Mouse (Mus musculus): ENCODE data around the gene Actn1. TPM values are rescaled to one million over a fixed set of nuclear protein-coding genes. Genes with fewer than 3 reads are reported as not detected.

The Actn1 gene
- total RNA-seq, 2 experiments from 2014 or later = 7.3 to 9.0 TPM

DNA sequence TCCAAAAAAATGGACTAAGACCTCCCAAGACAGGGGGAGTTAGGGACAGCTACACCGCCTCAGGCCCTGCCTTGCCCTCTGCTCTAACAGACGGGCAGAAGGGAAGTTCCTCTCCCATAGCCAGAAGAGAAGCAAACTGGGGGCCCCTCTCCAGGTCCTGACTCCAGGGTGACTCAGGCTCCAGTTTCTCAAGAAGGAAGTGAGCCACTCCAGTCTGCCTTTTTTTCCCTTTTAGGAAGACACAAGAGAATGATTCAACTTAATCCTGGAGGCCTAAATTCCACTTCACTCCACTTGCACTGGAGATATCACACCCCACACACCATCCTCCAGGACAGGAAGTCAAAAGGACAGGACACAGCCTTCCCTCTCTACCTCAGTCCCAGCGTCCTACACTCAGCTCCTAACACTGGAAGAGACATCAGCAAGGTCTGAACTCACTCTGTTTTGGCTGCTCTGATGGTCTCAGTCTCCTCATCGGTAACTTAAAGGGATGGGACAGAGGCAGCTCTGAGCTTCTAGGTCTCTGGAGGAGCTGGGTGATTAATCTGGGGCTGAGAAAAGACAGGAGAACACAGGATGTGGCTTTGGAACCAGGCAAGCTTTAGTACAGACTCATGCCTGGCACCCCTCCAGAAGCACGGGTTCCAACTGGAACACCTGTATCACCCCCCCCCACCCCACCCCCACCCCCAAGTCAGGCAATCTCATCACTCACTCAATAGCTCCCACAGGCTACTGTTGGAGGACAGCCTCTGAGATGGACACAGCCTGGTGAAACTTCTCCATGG is 31.0 kb downstream of the Actn1 start:
- no peak for DNase-seq
- intact Hi-C loops (cut with DNase I) = no loop called here

DNA sequence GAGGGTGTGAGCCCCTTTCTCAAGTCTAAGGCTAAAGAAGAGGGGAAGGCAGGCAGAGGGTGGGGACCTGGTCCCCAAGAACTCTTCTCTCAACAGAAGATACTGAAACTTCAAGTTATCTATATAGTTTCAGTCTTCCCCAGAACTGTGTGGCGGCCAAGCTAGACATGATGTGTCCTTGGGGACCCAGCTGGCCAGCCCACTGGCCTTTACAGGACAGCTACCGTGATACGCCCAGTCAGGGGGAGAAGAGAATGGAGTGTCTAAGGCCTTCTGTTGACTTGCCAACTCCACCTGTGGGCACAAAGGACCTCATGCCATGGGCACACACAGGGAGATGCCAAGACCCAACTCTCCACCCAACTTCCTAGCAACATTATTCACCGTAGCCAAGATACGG is 31.8 kb downstream of the Actn1 start:
- intact Hi-C loops (cut with DNase I) = no loop called here
- DNase-seq = no peak

GRCm38 (mm10) chr12:80227835-80228234 is 32.3 kb downstream of the Actn1 start:
- intact Hi-C loops (cut with DNase I) = no loop called here
- no peak for DNase-seq

DNA sequence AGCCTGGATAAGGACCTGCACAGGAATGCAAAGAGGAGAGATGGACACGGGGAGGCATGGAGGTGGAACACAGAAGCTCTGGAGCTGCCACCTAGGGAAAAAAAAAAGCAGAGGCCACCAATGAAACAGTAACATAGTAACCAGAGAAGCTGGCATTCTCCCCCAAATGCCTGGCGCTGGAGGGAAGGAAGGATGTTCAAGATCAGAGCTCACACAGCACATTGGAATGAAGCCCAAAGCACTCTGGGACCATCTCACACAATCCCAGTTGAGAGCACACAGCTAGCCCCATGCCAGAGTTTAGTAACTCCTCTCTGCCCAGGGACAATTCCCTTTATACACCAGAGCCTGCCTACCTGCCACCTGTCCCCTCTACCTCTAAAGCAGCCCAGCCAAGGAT is 34.1 kb downstream of the Actn1 start:
- no peak for DNase-seq
- intact Hi-C loops (cut with DNase I) = no loop called here

GRCm38 (mm10) chr12:80224241-80224731 is 35.9 kb downstream of the Actn1 start:
- no peak for DNase-seq
- intact Hi-C loops (cut with DNase I) = no loop called here

GRCm38 (mm10) chr12:80223511-80223910 is 36.7 kb downstream of the Actn1 start:
- intact Hi-C loops (cut with DNase I) = no loop called here
- peak in 1 of 2 experiments; percentile 52 for DNase-seq

GRCm38 (mm10) chr12:80222473-80222872 is 37.7 kb downstream of the Actn1 start:
- no peak for DNase-seq
- intact Hi-C loops (cut with DNase I) = no loop called here

GRCm38 (mm10) chr12:80220260-80221038 is 39.7 kb downstream of the Actn1 start:
- intact Hi-C loops (cut with DNase I) = no loop called here
- no peak for DNase-seq

DNA sequence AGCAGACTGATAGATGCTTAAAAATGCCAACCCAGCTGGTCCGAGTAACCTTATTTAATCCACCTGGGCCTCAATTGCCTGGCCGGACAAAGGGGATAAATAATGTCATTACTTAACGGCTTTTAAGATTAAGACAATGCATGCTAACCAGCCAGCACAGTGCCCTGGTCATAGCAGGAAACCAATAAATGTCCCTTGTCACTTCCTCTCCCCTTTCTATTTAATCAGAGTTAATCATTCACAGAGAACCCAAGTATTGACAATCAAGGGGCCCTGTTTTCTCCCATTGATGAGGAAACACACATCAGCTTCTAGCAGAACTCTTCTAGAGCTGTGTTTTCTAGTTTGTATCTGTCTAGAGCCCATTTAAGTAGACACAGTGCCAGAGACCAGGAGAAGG is 41.4 kb downstream of the Actn1 start:
- DNase-seq = no peak
- intact Hi-C loops (cut with DNase I) = no loop called here

- intact Hi-C loops (cut with DNase I) = no loop called here
- DNase-seq = no peak
Observed at GRCm38 (mm10) chr12:80218045-80218611, 42.0 kb downstream of the Actn1 start.

- intact Hi-C loops (cut with DNase I) = no loop called here
- no peak for DNase-seq
Observed at GRCm38 (mm10) chr12:80217049-80217448, 43.1 kb downstream of the Actn1 start.

DNA sequence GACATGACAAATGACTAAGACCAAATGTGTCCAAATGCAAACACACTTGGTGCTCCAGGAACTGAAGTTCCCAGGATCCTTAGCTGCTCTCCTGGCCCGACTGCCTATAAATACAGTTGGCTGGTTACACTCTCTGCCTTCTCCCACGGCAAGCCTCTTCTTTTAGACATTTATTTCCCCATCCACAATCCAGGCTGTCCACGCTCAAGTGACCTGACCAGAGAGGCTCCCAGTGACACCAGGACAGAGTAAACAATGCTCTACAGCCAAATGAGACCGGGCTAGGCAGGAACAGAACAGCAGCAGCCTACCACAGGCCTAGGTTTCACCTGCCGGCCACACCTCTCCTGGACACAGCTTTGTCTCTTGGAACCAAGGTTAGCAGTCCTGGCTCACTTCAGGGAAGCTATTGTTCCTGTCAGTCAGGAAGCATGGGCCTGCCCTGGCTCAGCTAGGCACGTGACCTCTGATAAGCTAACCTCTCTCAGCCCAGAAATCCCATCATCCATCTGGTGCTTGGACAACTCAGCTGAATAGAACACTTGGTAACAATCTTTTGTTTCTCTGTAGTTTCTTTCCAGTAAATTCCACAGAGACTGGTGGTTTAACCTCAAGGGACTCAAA is 43.8 kb downstream of the Actn1 start:
- DNase-seq = no peak
- intact Hi-C loops (cut with DNase I) = no loop called here

DNA sequence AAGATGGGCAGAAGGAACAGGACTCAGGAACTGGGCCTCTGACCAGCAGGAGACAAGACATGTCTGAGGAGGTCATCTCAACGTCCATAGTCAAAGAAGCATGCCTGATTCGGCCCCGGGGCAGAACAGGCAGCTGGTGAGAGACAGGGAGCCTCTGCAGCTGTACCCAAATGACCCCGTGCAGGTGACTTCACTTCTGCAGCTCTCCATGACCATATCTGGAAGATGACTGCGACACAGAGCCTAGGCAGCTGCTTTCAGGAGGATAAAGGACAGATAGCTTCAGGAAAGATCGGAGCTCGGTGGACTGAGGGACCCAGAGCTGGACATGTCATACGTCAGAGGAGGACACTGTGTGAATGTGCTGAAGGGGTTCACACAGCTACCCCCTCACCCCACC is 46.4 kb downstream of the Actn1 start:
- no peak for DNase-seq
- intact Hi-C loops (cut with DNase I) = no loop called here

- DNase-seq = no peak
- intact Hi-C loops (cut with DNase I) = no loop called here
Observed at GRCm38 (mm10) chr12:80213263-80213662, 46.9 kb downstream of the Actn1 start.

DNA sequence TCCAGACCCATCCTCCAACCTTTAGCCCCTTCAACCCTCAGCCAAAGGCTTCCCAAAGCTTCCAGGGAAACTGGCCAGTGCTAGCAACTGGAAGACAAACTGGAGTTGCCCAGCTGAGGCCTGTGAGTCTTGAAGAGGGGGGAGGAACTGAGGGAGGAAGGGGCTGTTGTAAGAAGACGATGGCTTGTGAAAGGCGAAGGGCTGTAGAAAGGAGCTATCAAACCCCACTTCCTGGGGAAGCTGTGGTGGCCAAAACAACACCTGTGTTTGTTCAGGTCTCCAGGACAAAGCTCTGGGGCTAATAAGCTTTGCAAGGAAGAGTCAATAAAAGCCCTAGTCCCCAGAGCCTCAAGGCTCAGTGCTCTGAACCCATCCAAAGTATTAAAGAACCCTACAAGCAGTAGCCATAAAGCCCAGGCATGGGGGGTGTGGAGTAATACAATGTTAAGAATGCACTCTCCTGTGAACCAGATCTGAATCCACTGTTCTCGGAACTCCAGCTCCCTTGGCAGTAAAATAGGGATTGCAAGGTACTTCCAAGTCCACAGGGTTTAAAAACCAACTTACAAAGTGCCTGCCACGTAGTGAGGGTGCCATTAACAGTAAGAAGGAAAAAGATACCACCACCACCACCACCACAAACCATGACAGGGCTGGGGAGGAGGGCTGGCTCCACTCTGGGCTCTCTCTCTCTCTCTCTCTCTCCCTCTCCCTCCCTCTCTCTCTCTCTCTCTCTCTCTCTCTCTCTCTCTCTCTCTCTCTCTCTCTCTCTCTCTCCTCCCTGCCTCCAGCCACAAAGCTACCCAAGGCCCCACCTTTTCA is 49.2 kb downstream of the Actn1 start:
- DNase-seq = no peak
- intact Hi-C loops (cut with DNase I) = no loop called here

GRCm38 (mm10) chr12:80209914-80210313 is 50.3 kb downstream of the Actn1 start:
- DNase-seq = no peak
- intact Hi-C loops (cut with DNase I) = no loop called here

DNA sequence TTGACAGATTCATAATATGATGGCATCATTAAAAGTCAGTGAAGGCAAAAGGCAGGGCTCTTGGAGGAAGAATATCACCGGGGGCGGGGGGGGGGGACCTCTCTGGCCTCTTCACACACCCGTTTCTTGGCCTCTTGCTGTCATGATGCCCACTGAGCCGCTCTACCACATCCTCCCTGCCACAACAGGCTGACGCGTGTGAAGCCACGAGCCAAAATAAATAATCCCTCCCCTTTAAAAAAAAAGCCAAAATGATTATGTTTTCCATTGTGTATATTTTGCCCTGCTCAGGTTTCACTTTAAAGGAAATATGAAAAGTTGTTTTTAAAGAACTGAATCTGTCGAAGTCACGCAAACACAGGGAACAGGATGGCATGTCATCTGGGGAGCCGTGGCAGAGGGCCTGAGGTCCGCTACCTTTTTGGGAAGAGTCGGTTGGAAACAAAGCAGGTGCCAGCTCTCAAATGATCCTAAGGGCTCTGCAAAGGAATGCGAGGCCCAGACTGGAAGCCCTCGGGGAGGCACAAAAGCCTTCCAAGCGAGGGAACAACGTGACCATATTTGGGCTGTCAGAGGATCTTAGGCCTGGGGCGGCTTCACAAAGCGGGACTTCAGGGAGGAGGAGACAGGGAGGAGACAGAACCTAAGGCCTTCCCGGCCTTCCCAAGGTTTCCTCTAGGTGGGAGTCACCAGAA is 51.9 kb downstream of the Actn1 start:
- intact Hi-C loops (cut with DNase I) = no loop called here
- no peak for DNase-seq

DNA sequence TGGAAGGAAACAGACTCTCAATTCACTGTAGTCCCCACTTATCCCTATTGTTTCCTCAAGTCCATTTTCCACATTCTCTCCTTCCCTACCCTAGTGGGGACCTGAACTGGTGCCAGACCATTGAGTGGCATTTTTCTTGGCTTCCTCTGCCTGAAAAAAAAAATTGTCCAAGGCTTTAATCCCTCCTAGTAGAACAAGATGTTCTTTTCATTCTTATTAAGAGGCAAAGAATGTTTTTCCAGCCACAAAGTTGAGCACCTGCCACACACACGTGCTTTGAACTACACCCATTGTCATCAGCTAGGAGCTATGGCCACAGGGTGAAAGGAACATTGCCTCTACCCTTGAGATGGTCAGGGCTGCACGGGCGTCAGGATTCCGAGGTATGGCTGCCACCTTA is 56.9 kb downstream of the Actn1 start:
- intact Hi-C loops (cut with DNase I) = loop anchor here (5.0 kb wide), 1 partner anchor 54 kb away; no protein-coding TSS in a partner anchor
- DNase-seq = no peak

DNA sequence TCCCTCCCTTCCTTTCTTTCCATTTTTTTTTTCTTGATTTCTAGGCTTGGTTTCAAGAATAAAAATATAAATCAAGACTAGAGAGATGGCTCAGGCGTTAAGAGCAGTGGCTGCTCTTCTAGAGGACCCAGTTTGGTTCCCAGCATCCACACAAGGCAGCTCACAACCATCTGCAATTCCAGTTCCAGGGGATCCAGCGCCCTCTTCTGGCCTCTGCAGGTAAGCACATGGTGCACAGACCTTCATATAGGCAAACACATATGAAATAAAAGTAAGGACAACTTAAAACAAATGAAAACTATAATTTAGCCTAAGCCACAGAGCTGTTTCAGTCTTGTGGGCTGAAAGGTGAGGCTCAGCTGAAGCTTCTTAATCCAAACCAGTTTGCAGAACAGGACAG is 60.4 kb downstream of the Actn1 start:
- intact Hi-C loops (cut with DNase I) = loop anchor here (2.0 to 5.0 kb wide), 2 partner anchors 58 to 177 kb away; no protein-coding TSS in a partner anchor
- DNase-seq = no peak
